Mouse (Mus musculus) MEL (cell line): ENCODE measurements around the gene Clec4g.
A peak's percentile ranks its signal among the peaks of the same experiment; 100 is the strongest.

Source experiments
- CTCF ChIP-seq, 3 experiments: IDR thresholded peaks in 2 of 3; conservative IDR thresholded peaks in 1 of 3; 2 replicates each; pipeline ENCODE4 v1.5.1; 2011 to 2012; ENCODE audit warnings: low read length in 3 of 3, low read depth in 2 of 3, mild to moderate bottlenecking in 2 of 3, improper control_type of control experiment in 1 of 3, inconsistent platforms in 1 of 3, mixed read lengths in 1 of 3, moderate library complexity in 1 of 3; ENCODE audit not compliant: control insufficient read depth in 1 of 3, insufficient read depth in 1 of 3, poor library complexity in 1 of 3, severe bottlenecking in 1 of 3
- GATA1 ChIP-seq: IDR thresholded peaks from 2 replicates; pipeline ENCODE4 v1.6.1; 2011; ENCODE audit warnings: low read depth, low read length, improper control_type of control experiment
- HCFC1 ChIP-seq: IDR thresholded peaks from 2 replicates; pipeline ENCODE4 v1.6.1; 2012; ENCODE audit warnings: low read depth, mild to moderate bottlenecking, inconsistent platforms, low read length, improper control_type of control experiment, moderate library complexity
- MAX ChIP-seq: IDR thresholded peaks from 2 replicates; pipeline ENCODE4 v1.6.1; 2011; ENCODE audit warnings: low read length, improper control_type of control experiment
- POLR2AphosphoS2 ChIP-seq: IDR thresholded peaks from 2 replicates; pipeline ENCODE4 v1.6.1; 2011; ENCODE audit warnings: low read length, improper control_type of control experiment
- POLR2AphosphoS5 ChIP-seq: IDR thresholded peaks from 2 replicates; pipeline ENCODE4 v1.6.1; 2012; ENCODE audit warnings: low read depth, borderline replicate concordance, mild to moderate bottlenecking, inconsistent platforms, low read length, moderate library complexity, mixed read lengths
- SMC3 ChIP-seq: IDR thresholded peaks from 2 replicates; pipeline ENCODE4 v1.6.1; 2011; ENCODE audit warnings: low read depth, low read length, improper control_type of control experiment
- ZNF384 ChIP-seq: IDR thresholded peaks from 2 replicates; pipeline ENCODE4 v1.6.1; 2012; ENCODE audit warnings: low read depth, mild to moderate bottlenecking, inconsistent platforms, low read length, improper control_type of control experiment

GRCm38 (mm10) chr8:3705711-3706110 is 14.7 kb downstream of the Clec4g start:
- TF ChIP-seq CTCF (IDR thresholded peaks at IDR 0.05 in 2 of 3, conservative IDR thresholded peaks at IDR 0.05 in 1 of 3; ENCODE audit: control insufficient read depth in 1 of 3, insufficient read depth in 1 of 3, low read depth in 2 of 3, low read length in 3 of 3, poor library complexity in 1 of 3, severe bottlenecking in 1 of 3) (peak; percentile 50 to 65 (median 60); a peak in 5 of 6 replicates), POLR2AphosphoS5 (no peak), POLR2AphosphoS2 (no peak), HCFC1 (no peak), MAX (no peak), GATA1 (no peak), ZNF384 (no peak), SMC3 (peak; percentile 59)
